Mouse (Mus musculus) small intestine, adult 2 months (tissue): Measurements from ENCODE around the gene Ctu2.

Experiments used
- CTCF ChIP-seq: fragments of 200-500 bp; IDR thresholded peaks from 2 replicates; pipeline ENCODE4 v1.5.1; 2012; ENCODE audit warnings: low read depth, mild to moderate bottlenecking, control low read depth, inconsistent platforms, low read length, moderate library complexity, mixed read lengths; ENCODE audit not compliant: insufficient replicate concordance, insufficient read length; ENCODE audit errors: extremely low read depth
- POLR2A ChIP-seq: fragments of 200-500 bp; IDR thresholded peaks from 2 replicates; pipeline ENCODE4 v1.6.1; 2012; ENCODE audit warnings: low read depth, mild to moderate bottlenecking, control low read depth, inconsistent platforms, low read length, moderate library complexity

GRCm38 (mm10) chr8:122462510-122462909 is 13.4 kb upstream of the Ctu2 start:
- no peak for TF ChIP-seq POLR2A
- TF ChIP-seq CTCF = no peak
